Mouse (Mus musculus): ENCODE measurements at regions not wholly inside any gene's neighbourhood (a gene's known extent, or its start where the extent isn't known, plus 50 kb on each side); places are given as distances from the start of the nearest gene placed in this dataset.

- Histone ChIP-seq H3K4me1 (ENCODE audit: control insufficient read depth in 2 of 2, insufficient read depth in 2 of 2, low read length in 2 of 2) (no peaks in the 10 kb centered on the region), H3K36me3 (ENCODE audit: control insufficient read depth, insufficient read depth, low read length) (no peaks in the 10 kb centered on the region), H3K9ac (ENCODE audit: low read length) (no peak overlapping the region), H3K4me2 (ENCODE audit: low read length) (no peak overlapping the region), H3K9me3 (ENCODE audit: control insufficient read depth, low read length) (no peaks in the 10 kb centered on the region), H3K27ac (replicated peaks in 1 of 2; ENCODE audit: control insufficient read depth in 1 of 2, insufficient read depth in 1 of 2, low read depth in 2 of 2, low read length in 2 of 2) (no peak overlapping the region), H3K4me3 (ENCODE audit: control insufficient read depth in 1 of 2, insufficient read depth in 1 of 2, low read depth in 1 of 2, low read length in 2 of 2) (no peak overlapping the region), H3K27me3 (ENCODE audit: control insufficient read depth, insufficient read depth, low read length) (no peaks in the 10 kb centered on the region)
- 50% methylated on average over 3 of the region's 3 CpGs for WGBS
- ATAC-seq (ENCODE audit: insufficient number of reproducible peaks, insufficient read depth, low FRiP score, low read depth) = no peak
These were observed 217.5 kb upstream of the Tmeff2 start for GRCm38 (mm10) chr1:50682971-50683370.

DNA sequence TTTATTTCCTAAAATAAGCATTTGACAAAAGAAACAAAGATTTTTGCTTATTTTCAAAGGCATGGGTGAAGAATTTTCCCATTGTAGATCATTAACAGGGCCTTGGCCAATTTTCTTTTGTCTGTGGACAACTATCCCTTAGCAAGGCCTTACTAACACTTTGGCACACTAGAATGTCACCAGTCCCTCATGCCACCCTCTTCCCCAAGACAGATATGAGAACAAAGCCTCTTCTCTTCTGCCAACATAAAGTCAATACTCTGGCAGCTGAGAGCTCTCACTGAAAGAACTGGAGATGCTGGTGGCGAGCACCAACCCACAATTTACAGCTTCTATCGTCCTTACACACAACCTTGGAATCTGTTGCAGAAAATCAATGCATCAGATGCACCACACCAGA lies 215.1 kb upstream of the Tmeff2 start:
- ATAC-seq (ENCODE audit: insufficient number of reproducible peaks, insufficient read depth, low FRiP score, low read depth) = no peak
- Histone ChIP-seq H3K9me3 (ENCODE audit: control insufficient read depth, low read length) (no peaks in the 10 kb centered on the region), H3K27ac (replicated peaks in 1 of 2; ENCODE audit: control insufficient read depth in 1 of 2, insufficient read depth in 1 of 2, low read depth in 2 of 2, low read length in 2 of 2) (no peak overlapping the region), H3K36me3 (ENCODE audit: control insufficient read depth, insufficient read depth, low read length) (no peaks in the 10 kb centered on the region), H3K4me1 (ENCODE audit: control insufficient read depth in 2 of 2, insufficient read depth in 2 of 2, low read length in 2 of 2) (no peaks in the 10 kb centered on the region), H3K27me3 (ENCODE audit: control insufficient read depth, insufficient read depth, low read length) (no peaks in the 10 kb centered on the region), H3K4me2 (ENCODE audit: low read length) (no peak overlapping the region), H3K4me3 (ENCODE audit: control insufficient read depth in 1 of 2, insufficient read depth in 1 of 2, low read depth in 1 of 2, low read length in 2 of 2) (no peak overlapping the region), H3K9ac (ENCODE audit: low read length) (no peak overlapping the region)
- 57% methylated on average over 2 of the region's 2 CpGs for WGBS

GRCm38 (mm10) chr1:50696916-50697315 lies 203.5 kb upstream of the Tmeff2 start:
- no peaks in the 10 kb centered on the region for H3K27me3 ChIP-seq (ENCODE audit: control insufficient read depth, insufficient read depth, low read length)
- H3K27ac ChIP-seq (replicated peaks in 1 of 2; ENCODE audit: control insufficient read depth in 1 of 2, insufficient read depth in 1 of 2, low read depth in 2 of 2, low read length in 2 of 2) = peak overlapping the region; percentile 76 to 80; a peak in 3 of 4 replicates
- WGBS = 41% methylated on average over 1 of the region's 1 CpGs
- no peaks in the 10 kb centered on the region for H3K9me3 ChIP-seq (ENCODE audit: control insufficient read depth, low read length)
- H3K4me2 ChIP-seq (ENCODE audit: low read length) = 0 out of 2 replicates have a peak overlapping the region, but pooled peaks have one; percentile 1
- H3K9ac ChIP-seq (ENCODE audit: low read length) = no peak overlapping the region
- H3K4me1 ChIP-seq (ENCODE audit: control insufficient read depth in 2 of 2, insufficient read depth in 2 of 2, low read length in 2 of 2) = peaks cover 0 to 9% of the 10 kb centered on the region in 2 experiments; a peak in 1 of 4 replicates
- no peaks in the 10 kb centered on the region for H3K36me3 ChIP-seq (ENCODE audit: control insufficient read depth, insufficient read depth, low read length)
- peak; percentile 88 for ATAC-seq (ENCODE audit: insufficient number of reproducible peaks, insufficient read depth, low FRiP score, low read depth)
- H3K4me3 ChIP-seq (ENCODE audit: control insufficient read depth in 1 of 2, insufficient read depth in 1 of 2, low read depth in 1 of 2, low read length in 2 of 2) = no peak overlapping the region

DNA sequence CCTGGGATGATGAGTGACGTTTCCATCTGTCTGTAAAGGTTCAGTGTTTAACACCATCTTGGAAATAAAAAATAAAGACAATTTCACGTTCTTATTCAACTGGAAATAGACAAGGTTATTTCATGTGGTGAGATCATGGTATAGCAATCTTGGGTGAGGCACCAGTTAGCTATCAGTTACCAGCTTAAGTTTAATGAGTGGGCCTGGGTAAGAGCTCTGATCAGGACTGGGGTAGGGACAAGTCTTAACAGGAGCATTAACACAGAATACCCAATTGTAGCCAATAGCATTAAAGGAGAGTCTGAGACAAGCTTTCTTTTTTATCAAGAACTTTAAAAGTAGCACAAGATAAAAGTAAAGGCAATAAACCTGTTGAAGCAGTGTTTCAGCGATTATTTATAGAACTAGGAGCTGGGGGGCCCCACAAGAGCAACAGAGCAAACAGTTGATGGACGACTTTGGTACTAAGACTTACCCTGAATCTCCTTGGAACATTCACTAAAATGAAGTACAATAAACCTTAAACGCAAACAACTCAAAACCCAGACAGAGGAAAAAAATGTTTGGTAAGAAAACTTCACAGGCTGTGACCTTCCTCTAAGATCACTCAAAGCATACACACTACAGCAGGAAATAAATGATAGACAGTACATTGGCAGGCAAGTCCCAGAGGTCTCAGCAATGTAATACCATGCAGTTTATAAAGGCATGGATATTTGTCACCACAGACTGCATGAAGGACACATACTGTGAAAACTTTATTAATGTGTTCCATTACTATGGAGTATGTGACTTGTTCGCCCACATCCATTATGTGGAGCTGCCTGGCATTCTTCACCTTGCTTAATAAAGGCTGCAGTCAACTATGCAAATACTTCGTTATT lies 202.9 kb upstream of the Tmeff2 start:
- no peaks in the 10 kb centered on the region for H3K36me3 ChIP-seq (ENCODE audit: control insufficient read depth, insufficient read depth, low read length)
- H3K27me3 ChIP-seq (ENCODE audit: control insufficient read depth, insufficient read depth, low read length) = no peaks in the 10 kb centered on the region
- H3K4me1 ChIP-seq (ENCODE audit: control insufficient read depth in 2 of 2, insufficient read depth in 2 of 2, low read length in 2 of 2) = peaks cover 0 to 9% of the 10 kb centered on the region in 2 experiments; a peak in 1 of 4 replicates
- peak overlapping the region; percentile 1; the same call in 1 of the 2 replicates for H3K4me2 ChIP-seq (ENCODE audit: low read length)
- no peak overlapping the region for H3K4me3 ChIP-seq (ENCODE audit: control insufficient read depth in 1 of 2, insufficient read depth in 1 of 2, low read depth in 1 of 2, low read length in 2 of 2)
- H3K9ac ChIP-seq (ENCODE audit: low read length) = no peak overlapping the region
- WGBS = 48% methylated on average over 7 of the region's 7 CpGs
- no peak for ATAC-seq (ENCODE audit: insufficient number of reproducible peaks, insufficient read depth, low FRiP score, low read depth)
- H3K9me3 ChIP-seq (ENCODE audit: control insufficient read depth, low read length) = no peaks in the 10 kb centered on the region
- peak overlapping the region; percentile 76 to 80; a peak in 3 of 4 replicates for H3K27ac ChIP-seq (replicated peaks in 1 of 2; ENCODE audit: control insufficient read depth in 1 of 2, insufficient read depth in 1 of 2, low read depth in 2 of 2, low read length in 2 of 2)

DNA sequence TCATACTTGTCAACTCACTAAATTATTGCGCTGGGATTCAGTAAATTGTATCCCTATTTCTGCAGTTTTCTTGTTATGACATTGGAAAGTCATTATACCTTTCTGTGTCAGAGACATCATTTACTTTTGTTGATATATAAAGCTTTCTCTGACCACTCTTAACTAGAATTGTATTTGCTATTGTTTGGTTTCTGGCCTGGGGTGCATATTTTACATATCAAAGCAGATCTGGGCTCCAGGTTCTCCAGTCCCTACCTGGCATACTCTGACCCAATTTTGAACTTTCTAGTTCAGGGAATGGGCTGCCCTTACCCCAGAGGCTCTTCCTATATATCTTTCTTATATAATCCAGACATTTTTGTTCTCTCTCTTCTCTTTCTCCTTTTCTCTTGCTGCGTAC lies 195.8 kb upstream of the Tmeff2 start:
- no peak for ATAC-seq (ENCODE audit: insufficient number of reproducible peaks, insufficient read depth, low FRiP score, low read depth)
- 88% methylated on average over 2 of the region's 2 CpGs for WGBS

DNA sequence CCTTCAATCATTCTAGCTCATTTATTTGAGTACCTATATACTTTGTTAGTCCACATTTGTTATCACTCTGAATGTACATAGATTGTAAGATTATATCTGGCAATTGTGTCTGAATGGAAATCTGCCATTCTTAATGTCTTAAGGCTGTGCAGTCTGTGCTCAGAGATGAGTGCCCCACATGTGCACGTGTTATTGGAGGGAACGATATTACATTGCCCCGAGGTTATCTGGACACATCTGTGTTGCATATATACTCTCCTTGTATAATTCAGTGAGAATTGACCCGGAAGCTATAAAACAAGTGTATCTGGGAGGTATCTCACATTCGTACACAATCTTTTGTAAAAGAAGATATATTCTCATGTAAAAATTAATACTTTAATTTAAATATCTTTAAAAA lies 155.4 kb upstream of the Tmeff2 start:
- no peaks in the 10 kb centered on the region for H3K4me1 ChIP-seq (ENCODE audit: control insufficient read depth in 2 of 2, insufficient read depth in 2 of 2, low read length in 2 of 2)
- no peaks in the 10 kb centered on the region for H3K9me3 ChIP-seq (ENCODE audit: control insufficient read depth, low read length)
- no peak overlapping the region for H3K9ac ChIP-seq (ENCODE audit: low read length)
- WGBS = 90% methylated on average over 5 of the region's 5 CpGs
- H3K27me3 ChIP-seq (ENCODE audit: control insufficient read depth, insufficient read depth, low read length) = no peaks in the 10 kb centered on the region
- no peak overlapping the region for H3K4me2 ChIP-seq (ENCODE audit: low read length)
- no peak overlapping the region for H3K27ac ChIP-seq (replicated peaks in 1 of 2; ENCODE audit: control insufficient read depth in 1 of 2, insufficient read depth in 1 of 2, low read depth in 2 of 2, low read length in 2 of 2)
- no peak for ATAC-seq (ENCODE audit: insufficient number of reproducible peaks, insufficient read depth, low FRiP score, low read depth)
- H3K36me3 ChIP-seq (ENCODE audit: control insufficient read depth, insufficient read depth, low read length) = no peaks in the 10 kb centered on the region
- H3K4me3 ChIP-seq (ENCODE audit: control insufficient read depth in 1 of 2, insufficient read depth in 1 of 2, low read depth in 1 of 2, low read length in 2 of 2) = no peak overlapping the region

More for the DNA sequence above, 195.8 kb upstream of the Tmeff2 start:
- Histone ChIP-seq H3K36me3 (ENCODE audit: control insufficient read depth, insufficient read depth, low read length) (no peaks in the 10 kb centered on the region), H3K4me1 (ENCODE audit: control insufficient read depth in 2 of 2, insufficient read depth in 2 of 2, low read length in 2 of 2) (no peaks in the 10 kb centered on the region), H3K9me3 (ENCODE audit: control insufficient read depth, low read length) (0 out of 2 replicates have a peak, but pooled peaks cover 2% of the 10 kb centered on the region), H3K4me3 (ENCODE audit: control insufficient read depth in 1 of 2, insufficient read depth in 1 of 2, low read depth in 1 of 2, low read length in 2 of 2) (no peak overlapping the region), H3K9ac (ENCODE audit: low read length) (no peak overlapping the region), H3K27me3 (ENCODE audit: control insufficient read depth, insufficient read depth, low read length) (no peaks in the 10 kb centered on the region), H3K27ac (replicated peaks in 1 of 2; ENCODE audit: control insufficient read depth in 1 of 2, insufficient read depth in 1 of 2, low read depth in 2 of 2, low read length in 2 of 2) (no peak overlapping the region), H3K4me2 (ENCODE audit: low read length) (no peak overlapping the region)

- ATAC-seq (ENCODE audit: insufficient number of reproducible peaks, insufficient read depth, low FRiP score, low read depth) = no peak
These were observed 130.2 kb upstream of the Tmeff2 start for GRCm38 (mm10) chr1:50770211-50770610.

More at GRCm38 (mm10) chr1:50770211-50770610, 130.2 kb upstream of the Tmeff2 start:
- Histone ChIP-seq H3K4me2 (ENCODE audit: low read length) (no peak overlapping the region), H3K27me3 (ENCODE audit: control insufficient read depth, insufficient read depth, low read length) (no peaks in the 10 kb centered on the region), H3K27ac (replicated peaks in 1 of 2; ENCODE audit: control insufficient read depth in 1 of 2, insufficient read depth in 1 of 2, low read depth in 2 of 2, low read length in 2 of 2) (no peak overlapping the region), H3K4me1 (ENCODE audit: control insufficient read depth in 2 of 2, insufficient read depth in 2 of 2, low read length in 2 of 2) (no peaks in the 10 kb centered on the region), H3K9me3 (ENCODE audit: control insufficient read depth, low read length) (no peaks in the 10 kb centered on the region), H3K36me3 (ENCODE audit: control insufficient read depth, insufficient read depth, low read length) (no peaks in the 10 kb centered on the region), H3K4me3 (ENCODE audit: control insufficient read depth in 1 of 2, insufficient read depth in 1 of 2, low read depth in 1 of 2, low read length in 2 of 2) (no peak overlapping the region), H3K9ac (ENCODE audit: low read length) (no peak overlapping the region)

Measured in heart, embryonic 14.5 days (tissue).